Mouse (Mus musculus): ENCODE results near the gene Zfp934.
"Not testable (repeated sequence)": the region's sequence is repeated elsewhere in the genome, so short reads cannot be mapped to it uniquely, and the experiment has no call there.

The Zfp934 gene

GRCm38 (mm10) chr13:62571099-62571498, at the start of gene Zfp934:
Gene Zfp934 (minus strand): TSS chr13:62571199.
- DNase-seq: not testable (repeated sequence)

DNA sequence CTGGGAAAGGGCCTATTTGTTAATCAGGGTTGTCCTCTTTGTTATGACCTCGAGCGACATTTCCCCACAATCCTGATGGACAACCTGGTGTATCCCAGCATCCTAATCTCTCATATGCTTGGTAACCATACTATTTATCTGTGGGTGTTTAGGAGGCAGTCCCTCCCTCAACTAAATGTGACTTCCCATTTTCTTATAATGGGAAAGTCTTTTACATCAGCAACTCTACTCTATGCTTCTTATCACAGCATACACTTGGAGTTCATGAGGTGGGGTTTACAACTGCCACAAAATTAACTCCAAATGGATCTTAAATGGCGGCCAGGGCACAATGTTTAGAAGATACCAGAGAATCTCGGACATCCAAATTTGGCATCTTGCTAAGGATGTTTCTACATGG, 46.5 kb upstream of the Zfp934 start:
- DNase-seq: not testable (repeated sequence)

DNA sequence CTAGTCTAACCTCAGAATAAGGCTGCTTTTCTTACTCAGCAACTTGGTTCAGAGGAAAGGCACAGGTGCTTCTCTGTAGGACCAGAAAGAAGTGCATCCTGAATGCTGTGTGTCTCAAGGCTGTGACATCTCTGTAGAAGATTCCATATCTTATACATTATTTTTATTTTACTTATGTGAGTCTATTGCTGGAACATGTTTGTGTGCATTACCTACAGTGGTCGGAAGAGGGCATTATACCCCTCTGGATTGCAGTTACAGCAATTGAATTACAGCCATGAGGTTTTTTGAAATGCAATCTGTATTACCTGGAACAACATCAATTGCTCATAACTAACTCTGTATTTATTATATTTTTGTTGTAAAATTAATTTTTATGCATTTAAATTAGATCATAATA, 9.3 kb downstream of the Zfp934 start:
- peak in 1 of 2 experiments; percentile 11 for DNase-seq

- DNase-seq: peak; percentile 81 to 82
These were observed 12.5 kb downstream of the Zfp934 start, which contains the start of gene Zfp935 for GRCm38 (mm10) chr13:62558189-62559110. Gene Zfp935 (minus strand): TSS chr13:62558511.

- DNase-seq: not testable (repeated sequence)
These were observed 40.9 kb downstream of the Zfp934 start for GRCm38 (mm10) chr13:62530129-62530528.

DNA sequence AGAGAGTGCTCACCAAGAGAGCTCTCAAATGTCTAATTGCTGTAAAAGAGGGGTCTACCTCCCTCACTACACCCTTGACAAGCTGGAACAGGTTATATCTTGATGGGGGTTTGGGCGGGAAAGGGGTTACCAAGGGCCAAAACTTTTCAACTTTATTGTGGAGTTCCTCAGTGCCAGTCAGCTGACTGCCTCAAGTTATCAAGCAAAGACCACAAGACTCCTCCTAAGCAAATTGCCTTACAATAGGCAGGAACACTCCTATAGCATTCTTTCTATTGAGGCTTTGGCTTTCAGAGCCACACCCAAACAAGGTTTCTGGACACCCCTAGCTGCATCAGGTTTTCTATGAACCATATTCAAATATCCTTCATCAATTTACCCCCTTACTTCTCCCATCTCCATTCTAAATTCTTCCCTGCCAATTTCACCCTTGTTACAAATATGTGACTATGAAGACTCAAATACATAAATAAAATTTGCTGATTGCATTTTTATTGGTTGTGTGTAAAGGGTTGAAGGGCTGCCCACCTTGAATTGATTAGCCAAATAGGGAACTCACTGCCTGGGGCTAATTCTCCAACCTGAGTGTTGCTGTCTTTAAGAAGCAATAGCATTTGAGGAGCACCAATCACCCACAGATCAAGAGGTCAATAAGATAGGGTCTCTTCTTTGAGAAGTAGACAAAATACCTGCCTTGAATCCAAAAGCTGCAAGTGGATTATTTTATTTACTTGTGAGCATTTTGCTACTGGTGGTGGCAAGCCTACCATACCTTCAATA, 60.2 kb downstream of the Zfp934 start:
- not testable (repeated sequence) for DNase-seq

GRCm38 (mm10) chr13:62472661-62473060, 98.3 kb downstream of the Zfp934 start:
- peak; percentile 6 to 13 for DNase-seq

DNA sequence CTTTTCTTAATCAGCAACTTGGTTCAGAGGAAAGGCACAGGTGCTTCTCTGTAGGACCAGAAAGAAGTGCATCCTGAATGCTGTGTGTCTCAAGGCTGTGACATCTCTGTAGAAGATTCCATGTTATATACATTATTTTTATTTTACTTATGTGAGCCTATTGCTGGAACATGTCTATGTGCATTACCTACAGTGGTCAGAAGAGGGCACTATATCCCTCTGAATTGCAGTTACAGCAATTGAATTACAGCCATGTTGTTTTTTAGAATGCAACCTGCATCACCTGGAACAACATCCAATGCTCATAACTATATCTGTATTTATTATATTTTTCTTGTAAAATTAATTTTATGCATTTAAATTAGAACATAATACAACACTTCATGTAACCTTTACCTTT, 101.1 kb downstream of the Zfp934 start:
- peak in 1 of 2 experiments; percentile 8 for DNase-seq

DNA sequence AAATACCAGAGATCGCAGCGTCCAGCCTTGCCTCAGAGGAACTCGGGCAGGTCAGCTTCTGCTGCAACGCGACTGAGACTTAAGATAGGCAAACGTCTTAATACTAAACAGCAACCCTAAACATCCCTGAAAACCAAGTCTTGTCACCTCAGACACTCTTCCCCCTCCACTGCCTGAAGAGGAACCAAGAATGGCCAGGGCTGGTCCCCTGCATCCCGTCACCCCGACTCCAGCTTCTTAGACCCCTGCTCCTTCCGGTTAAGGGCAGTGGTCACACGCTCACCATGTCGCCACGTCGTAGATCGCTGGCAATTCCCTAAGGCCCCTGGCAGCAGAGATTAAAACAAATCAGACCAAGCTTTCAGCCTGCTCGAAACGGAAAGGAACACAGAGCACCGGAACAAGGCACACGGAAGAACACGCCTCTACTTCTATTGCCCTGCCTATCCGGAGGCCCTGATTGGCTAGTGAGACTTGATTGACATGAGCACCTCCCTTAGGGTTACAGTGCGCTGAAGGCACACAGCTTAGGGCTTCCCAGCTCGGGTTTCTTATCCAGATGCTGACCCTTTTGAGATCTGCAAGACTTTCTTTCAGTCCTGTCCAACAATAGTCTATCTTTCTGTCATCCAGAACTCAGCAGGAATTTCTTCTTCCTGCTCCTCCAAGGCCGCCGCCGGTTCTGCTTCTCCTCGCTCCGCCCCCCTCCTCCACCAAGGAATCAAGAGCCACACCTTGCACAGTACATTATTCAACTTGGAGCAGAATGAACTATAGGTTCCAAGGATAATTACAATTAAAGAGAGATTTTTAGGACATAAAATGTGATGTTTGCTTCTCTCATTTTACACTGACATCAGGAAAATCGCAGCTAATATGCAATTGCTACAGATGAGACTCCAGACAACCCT, 104.3 kb downstream of the Zfp934 start, which contains the start of gene Gm49359:
Gene Gm49359, minus strand, starts transcription at position 409 of the 911 bp plus-strand sequence.
- peak; percentile 90 to 93 for DNase-seq
